Mouse (Mus musculus): ENCODE results near the gene Cdc27.

GRCm38 (mm10) chr11:104599265-104599945 is 49.0 kb upstream of the Cdc27 start:
- TF ChIP-seq ZMIZ1 (IDR thresholded peaks at IDR 0.05; ENCODE audit: low read depth, low read length) (no peak), USF2 (conservative IDR thresholded peaks at IDR 0.05; ENCODE audit: low read depth, low read length) (no peak), JUN (IDR thresholded peaks at IDR 0.05; ENCODE audit: insufficient read depth, low read depth, low read length) (no peak), CTCF (conservative IDR thresholded peaks at IDR 0.05 in 1 of 2, IDR thresholded peaks at IDR 0.05 in 1 of 2; ENCODE audit: low read depth in 2 of 2, low read length in 2 of 2) (no peak), UBTF (IDR thresholded peaks at IDR 0.05; ENCODE audit: low read depth, low read length) (no peak), ZKSCAN1 (IDR thresholded peaks at IDR 0.05; ENCODE audit: borderline replicate concordance, low read depth, low read length) (no peak), EP300 (IDR thresholded peaks at IDR 0.05; ENCODE audit: low read length) (peak; percentile 12; the same call in 1 of the 2 replicates), RAD21 (IDR thresholded peaks at IDR 0.05; ENCODE audit: low read depth, low read length) (no peak), ELF1 (IDR thresholded peaks at IDR 0.05; ENCODE audit: low read depth, low read length) (no peak), MAZ (IDR thresholded peaks at IDR 0.05; ENCODE audit: low read depth, low read length) (no peak), E2F4 (IDR thresholded peaks at IDR 0.05; ENCODE audit: insufficient replicate concordance, low read depth, low read length) (no peak)

All from CH12.LX (cell line).